Mouse (Mus musculus) stomach, postnatal 0 days (tissue): ENCODE results near the gene Aldh3a2.

Experiments
- CTCF ChIP-seq: IDR thresholded peaks from 2 replicates; pipeline ENCODE4 v1.5.1; 2016; ENCODE audit warnings: antibody characterized with exemption, low read depth, mild to moderate bottlenecking, moderate library complexity
- EP300 ChIP-seq: optimal IDR thresholded peaks from 2 replicates; pipeline ENCODE3; 2016; ENCODE audit warnings: antibody characterized with exemption

- TF ChIP-seq CTCF (no peak), EP300 (no peak)
Measured at GRCm38 (mm10) chr11:61300205-61300604, 32.9 kb upstream of the Aldh3a2 start.
